ENCODE assay signal across 11 mouse cellular contexts in the genomic region with DNA sequence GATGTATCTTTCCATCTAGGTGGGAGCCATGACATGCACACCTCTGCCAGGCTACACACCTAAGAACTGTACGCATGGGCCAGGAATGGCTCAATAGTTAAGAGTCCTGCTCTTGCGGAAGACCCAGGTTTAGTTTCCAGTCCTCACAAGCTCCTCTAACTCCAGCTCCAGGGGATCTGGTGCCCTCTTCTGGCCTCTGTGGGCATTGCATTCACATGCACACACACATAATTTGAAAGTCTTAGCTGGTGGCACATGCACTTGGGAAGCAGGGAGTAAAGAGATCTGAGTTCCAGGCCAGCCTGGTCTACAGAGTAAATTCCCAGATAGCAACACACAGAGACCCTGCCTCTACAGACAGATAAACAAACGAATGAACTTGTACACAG. TPM values are rescaled to one million over a fixed set of nuclear protein-coding genes. Genes with fewer than 3 reads are reported as not detected.
DNase-seq lines count a peak whose midpoint lies in the region; ATAC-seq and TF ChIP-seq lines count a peak whose summit lies in the region.
"Had no signal": no experiment of that assay in that cellular context is flagged by ENCODE, and none has a peak within 500 bp of the region (broad histone marks: within the 10 kb centered on the region; RNA-seq: fewer than 3 reads in every experiment).

No protein-coding gene starts in this region.

- peaks cover 18% of the 10 kb centered on the region for H3K4me1 ChIP-seq in kidney, postnatal 0 days (replicated peaks; ENCODE audit: insufficient read depth, low read length)
- peaks cover 75% of the 10 kb centered on the region for H3K4me1 ChIP-seq in G1E (ENCODE audit: insufficient read depth, low read depth, low read length)
- peaks cover 24 to 28% of the 10 kb centered on the region in 2 experiments for H3K4me1 ChIP-seq in liver, embryonic 14.5 days (replicated peaks; ENCODE audit: control insufficient read depth in 2 of 2, insufficient read depth in 2 of 2, low read length in 1 of 2)

- no peaks in the 10 kb centered on the region for H3K9me3 ChIP-seq in kidney, postnatal 0 days (replicated peaks; ENCODE audit: low read length)
- H3K9me3 ChIP-seq in G1E (replicated peaks): peaks cover 7% of the 10 kb centered on the region
- H3K9me3 ChIP-seq in liver, embryonic 14.5 days (ENCODE audit: control insufficient read depth, low read length): no peaks in the 10 kb centered on the region; the same call in 1 of the 2 replicates

- H3K9ac ChIP-seq in kidney, postnatal 0 days (ENCODE audit: low read depth, low read length): no peak overlapping the region
- no peak overlapping the region for H3K9ac ChIP-seq in liver, embryonic 14.5 days (replicated peaks)

- no peak overlapping the region for H3K4me3 ChIP-seq in kidney, postnatal 0 days (replicated peaks; ENCODE audit: low read depth, low read length)
- no peak overlapping the region for H3K4me3 ChIP-seq in G1E (ENCODE audit: low read depth, low read length)
- H3K4me3 ChIP-seq in liver, embryonic 14.5 days (ENCODE audit: insufficient read depth in 1 of 2, low read depth in 2 of 2, low read length in 2 of 2): no peak overlapping the region

- ATAC-seq in kidney, postnatal 0 days (replicated peaks; ENCODE audit: low FRiP score, low read depth): no peak
- ATAC-seq in G1E (ENCODE audit: extremely low read depth, insufficient number of reproducible peaks, low FRiP score, poor library complexity, severe bottlenecking): no peak
- ATAC-seq in liver, embryonic 14.5 days (ENCODE audit: insufficient read depth): no peak
- ATAC-seq: midbrain, embryonic 16.5 days had no signal

- H3K4me2 ChIP-seq in kidney, postnatal 0 days (ENCODE audit: low read length): no peak overlapping the region
- no peak overlapping the region for H3K4me2 ChIP-seq in liver, embryonic 14.5 days (ENCODE audit: low read depth)

- WGBS in kidney, postnatal 0 days: 97% methylated on average over 3 of the region's 3 CpGs
- 94% methylated on average over 3 of the region's 3 CpGs for WGBS in liver, embryonic 14.5 days (ENCODE audit: insufficient replicate concordance)

- no peak for TF ChIP-seq EP300 in liver, embryonic 14.5 days (IDR thresholded peaks at IDR 0.05; ENCODE audit: low read depth)

- H3K27me3 ChIP-seq in kidney, postnatal 0 days (ENCODE audit: insufficient read depth, low read length): no peaks in the 10 kb centered on the region
- no peaks in the 10 kb centered on the region; the same call in 1 of the 2 replicates for H3K27me3 ChIP-seq in G1E (ENCODE audit: insufficient read depth, low read length)
- no peaks in the 10 kb centered on the region for H3K27me3 ChIP-seq in liver, embryonic 14.5 days (ENCODE audit: control insufficient read depth, insufficient read depth, low read length)

- TF ChIP-seq CTCF in kidney, postnatal 0 days (IDR thresholded peaks at IDR 0.05; ENCODE audit: low read depth): peak; percentile 63
- TF ChIP-seq CTCF in G1E (IDR thresholded peaks at IDR 0.05; ENCODE audit: low read depth, low read length): peak; percentile 73
- peak; percentile 86 for TF ChIP-seq CTCF in liver, embryonic 14.5 days (IDR thresholded peaks at IDR 0.05; ENCODE audit: low read depth)

- 0 out of 2 replicates have a peak, but pooled peaks cover 6% of the 10 kb centered on the region for H3K36me3 ChIP-seq in kidney, postnatal 0 days (ENCODE audit: insufficient read depth, low read length)
- H3K36me3 ChIP-seq in G1E (replicated peaks): peaks cover 74% of the 10 kb centered on the region
- H3K36me3 ChIP-seq in liver, embryonic 14.5 days (replicated peaks; ENCODE audit: control insufficient read depth, insufficient read depth, low read depth): peaks cover 73% of the 10 kb centered on the region

- 0 out of 2 replicates have a peak overlapping the region, but pooled peaks have one; percentile 87 for H3K27ac ChIP-seq in kidney, postnatal 0 days
- H3K27ac ChIP-seq in liver, embryonic 14.5 days: no peak overlapping the region

- peak; percentile 60 for DNase-seq in adrenal gland, postnatal 14 days
- DNase-seq in adrenal gland, adult 8-10 months: no peak
- no peak for DNase-seq in kidney, postnatal 0 days (ENCODE audit: low spot score)
- DNase-seq in kidney, adult 18-20 months: no peak
- no peak for DNase-seq in G1E (ENCODE audit: low spot score)
- DNase-seq in liver, embryonic 14.5 days (ENCODE audit: low read depth in 3 of 3, low spot score in 3 of 3): no peak
- DNase-seq in right cerebral cortex, postnatal 25 days: no peak
- no peak for DNase-seq in left cerebral cortex, adult 9 months (ENCODE audit: low spot score in 2 of 2)
- DNase-seq: layer of hippocampus, adult 9-11 months; right cerebral cortex, postnatal 4 days had no signal

RNA-seq across cellular contexts. Expression of gene Slc29a1, which starts 13.0 kb away (rescaled TPM):
- total RNA-seq in adrenal gland, postnatal 14 days (2021): 114 and 140 TPM in 2 replicates
- total RNA-seq in adrenal gland, adult 8-10 months (2022): 100 to 1,000 TPM; 145 to 174 (median 158) TPM
- polyA plus RNA-seq in kidney, postnatal 0 days (2015; fragmentation: Nextera tagmentation; extraction: Ambion mirVana): 93.6 and 101 TPM in 2 replicates
- total RNA-seq in G1E (2014; fragmentation: Nextera tagmentation) (107 and 116 TPM in 2 replicates), G1E (2017) (93.5 and 118 TPM in 2 replicates)
- polyA plus RNA-seq in G1E (2012): 143 and 207 TPM in 2 replicates
- 152 and 218 TPM in 2 replicates for polyA plus RNA-seq in liver, embryonic 14.5 days (2012; rRNA removed)
- 177 and 188 TPM in 2 replicates for polyA plus RNA-seq in liver, embryonic 14.5 days (2014; fragmentation: Nextera tagmentation; extraction: Ambion mirVana)

RNA-seq across cellular contexts. Expression of gene Hsp90ab1, which starts 13.4 kb away (rescaled TPM):
- 1,351 and 1,485 TPM in 2 replicates for total RNA-seq in adrenal gland, postnatal 14 days (2021)
- total RNA-seq in adrenal gland, adult 8-10 months (2022): 1,000 to 10,000 TPM; 1,432 to 3,205 (median 1,905) TPM
- polyA plus RNA-seq in kidney, postnatal 0 days (2015; fragmentation: Nextera tagmentation; extraction: Ambion mirVana): 1,330 and 1,432 TPM in 2 replicates
- total RNA-seq in G1E (2014; fragmentation: Nextera tagmentation) (1,427 and 1,464 TPM in 2 replicates), G1E (2017) (1,152 and 1,547 TPM in 2 replicates)
- polyA plus RNA-seq in G1E (2012): 681 and 1,104 TPM in 2 replicates
- polyA plus RNA-seq in liver, embryonic 14.5 days (2012; rRNA removed): 287 and 369 TPM in 2 replicates
- polyA plus RNA-seq in liver, embryonic 14.5 days (2014; fragmentation: Nextera tagmentation; extraction: Ambion mirVana): 531 and 582 TPM in 2 replicates

RNA-seq across cellular contexts. Expression of gene Mymx, which starts 15.5 kb away (rescaled TPM):
- 0.44 TPM in 1 of 2 replicates, not detected in the other for total RNA-seq in adrenal gland, postnatal 14 days (2021)
- total RNA-seq in adrenal gland, adult 8-10 months (2022): under 1 TPM in 2 of 4 experiments, not detected in 2; 0.32 to 0.38 TPM
- 16.7 and 18.4 TPM in 2 replicates for polyA plus RNA-seq in kidney, postnatal 0 days (2015; fragmentation: Nextera tagmentation; extraction: Ambion mirVana)
- not detected in 2 replicates for total RNA-seq in G1E (2014; fragmentation: Nextera tagmentation)
- total RNA-seq in G1E (2017): not detected in 2 replicates
- not detected in 2 replicates for polyA plus RNA-seq in G1E (2012)
- polyA plus RNA-seq in liver, embryonic 14.5 days (2012; rRNA removed): 0.10 TPM in 1 of 2 replicates, not detected in the other
- not detected in 2 replicates for polyA plus RNA-seq in liver, embryonic 14.5 days (2014; fragmentation: Nextera tagmentation; extraction: Ambion mirVana)
- polyA plus RNA-seq: midbrain, embryonic 16.5 days had no signal

RNA-seq across cellular contexts. Expression of gene Slc35b2, which starts 22.8 kb away (rescaled TPM):
- 54.8 and 56.1 TPM in 2 replicates for total RNA-seq in adrenal gland, postnatal 14 days (2021)
- total RNA-seq in adrenal gland, adult 8-10 months (2022): 10 to 100 TPM; 51.7 to 68.9 (median 61.0) TPM
- 131 and 138 TPM in 2 replicates for polyA plus RNA-seq in kidney, postnatal 0 days (2015; fragmentation: Nextera tagmentation; extraction: Ambion mirVana)
- total RNA-seq in G1E (2014; fragmentation: Nextera tagmentation): 46.5 and 60.9 TPM in 2 replicates
- 65.9 and 77.1 TPM in 2 replicates for total RNA-seq in G1E (2017)
- 24.6 and 24.9 TPM in 2 replicates for polyA plus RNA-seq in G1E (2012)
- polyA plus RNA-seq in liver, embryonic 14.5 days (2012; rRNA removed): 27.6 and 29.9 TPM in 2 replicates
- 44.8 and 46.4 TPM in 2 replicates for polyA plus RNA-seq in liver, embryonic 14.5 days (2014; fragmentation: Nextera tagmentation; extraction: Ambion mirVana)

RNA-seq across cellular contexts. Expression of gene Nfkbie, which starts 30.9 kb away (rescaled TPM):
- 3.6 and 8.7 TPM in 2 replicates for total RNA-seq in adrenal gland, postnatal 14 days (2021)
- total RNA-seq in adrenal gland, adult 8-10 months (2022): 1 to 10 TPM; 4.2 to 6.4 (median 5.6) TPM
- 4.8 and 5.1 TPM in 2 replicates for polyA plus RNA-seq in kidney, postnatal 0 days (2015; fragmentation: Nextera tagmentation; extraction: Ambion mirVana)
- total RNA-seq in G1E (2014; fragmentation: Nextera tagmentation) (5.1 and 5.9 TPM in 2 replicates), G1E (2017) (11.0 and 11.1 TPM in 2 replicates)
- 8.6 and 9.2 TPM in 2 replicates for polyA plus RNA-seq in G1E (2012)
- polyA plus RNA-seq in liver, embryonic 14.5 days (2012; rRNA removed): 0.62 and 0.65 TPM in 2 replicates
- polyA plus RNA-seq in liver, embryonic 14.5 days (2014; fragmentation: Nextera tagmentation; extraction: Ambion mirVana): 0.66 TPM in 2 replicates
